Mouse (Mus musculus) embryonic facial prominence, embryonic 10.5 days (tissue): ENCODE measurements around the gene Nsd1. TPM values are rescaled to one million over a fixed set of nuclear protein-coding genes. Genes with fewer than 3 reads are reported as not detected.
A peak's percentile ranks its signal among the peaks of the same experiment; 100 is the strongest.

ENCODE experiments used
- DNase-seq: peaks from one replicate; pipeline ENCODE4 v3.0.0-alpha.2; 2017; ENCODE audit warnings: low spot score
- H3K27ac ChIP-seq: fragments of 300-500 bp; sonication (generic); replicated peaks from 2 replicates; pipeline ENCODE4 v1.5.1; 2016; ENCODE audit warnings: mild to moderate bottlenecking
- H3K27me3 ChIP-seq: fragments of 300-500 bp; sonication (generic); replicated peaks from 2 replicates; pipeline ENCODE4 v1.6.1; 2016; ENCODE audit warnings: low read depth, mild to moderate bottlenecking; ENCODE audit not compliant: poor library complexity, severe bottlenecking
- H3K36me3 ChIP-seq: fragments of 300-500 bp; sonication (generic); replicated peaks from 2 replicates; pipeline ENCODE4 v1.6.1; 2016; ENCODE audit warnings: mild to moderate bottlenecking, moderate library complexity
- H3K4me1 ChIP-seq: fragments of 300-500 bp; sonication (generic); 2 replicates; pipeline ENCODE4 v1.6.1; 2016
- H3K4me3 ChIP-seq: fragments of 300-500 bp; sonication (generic); 2 replicates; pipeline ENCODE4 v1.5.1; 2016; ENCODE audit warnings: mild to moderate bottlenecking, moderate library complexity
- H3K9me3 ChIP-seq: fragments of 300-500 bp; sonication (generic); 2 replicates; pipeline ENCODE4 v1.6.1; 2016; ENCODE audit warnings: mild to moderate bottlenecking
- WGBS: fragments of 180-500 bp; shearing (Covaris S2); methylation state at CpG from one replicate; pipeline ENCODE4 v1.1.7; 2016; 5-methylcytosine and 5-hydroxymethylcytosine counted together
- polyA plus RNA-seq: library from polyadenylated mRNA; unstranded; fragments of >200 nt; fragmentation: Nextera tagmentation; extraction: Ambion mirVana; gene quantifications from 2 replicates; pipeline ENCODE4 v1.2.1, GENCODE M21; 2016

Nsd1 gene
- polyA plus RNA-seq, 1 experiment from 2014 or later = 71.9 TPM

DNA sequence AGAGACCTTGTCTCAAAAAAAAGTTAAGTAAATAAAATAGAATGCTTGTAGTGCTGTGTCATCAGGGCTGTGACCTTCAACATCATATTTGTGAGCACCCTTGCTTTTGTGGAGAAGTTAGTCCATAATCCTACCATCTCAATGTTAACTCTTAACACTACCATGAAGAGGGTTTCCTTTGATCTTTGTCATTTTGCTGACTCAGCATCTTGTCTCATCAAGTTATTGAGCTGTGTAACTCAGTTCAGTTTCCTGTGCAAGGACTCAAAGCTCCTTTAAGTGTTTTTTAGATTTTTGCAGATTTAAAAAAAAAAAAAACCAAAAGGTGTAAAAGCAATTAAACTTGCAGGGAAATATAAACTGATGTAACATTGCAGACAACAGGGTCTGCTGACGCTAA is 87.2 kb downstream of the Nsd1 start:
- no peaks in the 10 kb centered on the region for H3K4me1 ChIP-seq
- no peaks in the 10 kb centered on the region for H3K9me3 ChIP-seq
- H3K27ac ChIP-seq = no peak overlapping the region
- H3K4me3 ChIP-seq = no peak overlapping the region
- peaks cover 99% of the 10 kb centered on the region for H3K36me3 ChIP-seq
- no peaks in the 10 kb centered on the region for H3K27me3 ChIP-seq
- 93% methylated on average over 1 of the region's 1 CpGs for WGBS
- no peak for DNase-seq

DNA sequence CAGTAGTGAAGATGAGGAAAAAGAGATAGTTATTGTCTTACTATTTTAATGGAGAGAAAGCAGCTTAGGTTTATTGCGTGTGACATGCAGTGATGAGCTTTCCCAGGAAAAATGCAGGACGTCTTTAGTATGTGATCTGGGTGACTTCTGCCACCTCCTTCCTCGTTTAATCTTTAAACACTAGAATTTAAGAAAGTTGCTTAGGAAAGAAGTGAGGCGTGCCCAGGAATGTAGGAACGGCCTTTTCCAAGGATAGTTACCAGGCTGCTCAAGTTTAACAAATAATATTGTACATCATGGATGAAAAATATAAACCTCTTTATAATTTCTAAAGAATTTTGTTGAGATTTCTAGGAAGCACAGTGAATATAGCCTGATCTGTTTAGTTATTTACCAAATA is 91.3 kb downstream of the Nsd1 start:
- no peak for DNase-seq
- H3K4me3 ChIP-seq = no peak overlapping the region
- H3K4me1 ChIP-seq = no peaks in the 10 kb centered on the region
- no peaks in the 10 kb centered on the region for H3K9me3 ChIP-seq
- H3K27ac ChIP-seq = no peak overlapping the region
- peaks cover 100% of the 10 kb centered on the region for H3K36me3 ChIP-seq
- 91% methylated on average over 5 of the region's 5 CpGs for WGBS
- H3K27me3 ChIP-seq = no peaks in the 10 kb centered on the region

DNA sequence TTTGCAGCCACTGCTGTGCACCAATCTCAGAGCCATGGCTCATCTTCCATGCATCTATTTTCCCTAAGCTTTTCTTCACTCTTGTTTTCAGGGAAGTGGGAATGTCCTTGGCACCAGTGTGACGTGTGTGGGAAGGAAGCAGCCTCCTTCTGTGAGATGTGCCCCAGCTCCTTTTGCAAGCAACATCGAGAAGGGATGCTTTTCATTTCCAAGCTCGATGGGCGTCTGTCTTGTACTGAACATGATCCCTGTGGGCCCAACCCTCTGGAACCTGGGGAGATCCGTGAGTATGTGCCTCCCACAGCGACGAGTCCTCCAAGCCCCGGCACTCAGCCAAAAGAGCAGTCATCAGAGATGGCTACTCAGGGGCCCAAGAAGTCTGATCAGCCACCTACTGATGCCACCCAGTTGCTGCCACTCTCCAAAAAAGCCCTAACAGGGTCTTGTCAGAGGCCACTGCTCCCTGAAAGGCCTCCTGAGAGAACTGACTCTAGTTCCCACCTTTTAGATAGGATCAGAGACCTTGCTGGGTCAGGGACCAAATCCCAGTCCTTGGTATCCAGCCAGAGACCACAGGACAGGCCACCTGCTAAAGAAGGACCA is 102.5 kb downstream of the Nsd1 start:
- Histone ChIP-seq H3K27me3 (no peaks in the 10 kb centered on the region), H3K4me3 (no peak overlapping the region), H3K4me1 (no peaks in the 10 kb centered on the region), H3K9me3 (no peaks in the 10 kb centered on the region), H3K36me3 (peaks cover 100% of the 10 kb centered on the region), H3K27ac (no peak overlapping the region)
- WGBS = 92% methylated on average over 8 of the region's 8 CpGs
- no peak for DNase-seq

DNA sequence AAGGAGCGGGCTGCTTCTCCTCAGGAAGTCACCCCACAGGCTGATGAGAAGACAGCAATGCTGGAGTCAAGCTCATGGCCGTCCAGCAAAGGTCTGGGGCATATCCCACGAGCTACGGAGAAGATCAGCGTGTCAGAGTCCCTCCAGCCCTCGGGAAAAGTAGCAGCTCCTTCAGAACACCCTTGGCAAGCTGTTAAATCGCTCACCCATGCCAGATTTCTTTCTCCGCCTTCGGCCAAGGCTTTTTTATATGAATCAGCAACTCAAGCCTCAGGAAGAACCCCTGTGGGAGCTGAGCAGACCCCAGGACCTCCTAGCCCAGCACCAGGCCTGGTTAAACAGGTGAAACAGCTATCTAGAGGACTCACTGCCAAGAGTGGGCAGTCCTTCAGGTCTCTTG is 103.5 kb downstream of the Nsd1 start:
- DNase-seq = no peak
- no peaks in the 10 kb centered on the region for H3K4me1 ChIP-seq
- no peak overlapping the region for H3K4me3 ChIP-seq
- no peak overlapping the region for H3K27ac ChIP-seq
- WGBS = 92% methylated on average over 9 of the region's 9 CpGs
- peaks cover 100% of the 10 kb centered on the region for H3K36me3 ChIP-seq
- H3K27me3 ChIP-seq = no peaks in the 10 kb centered on the region
- no peaks in the 10 kb centered on the region for H3K9me3 ChIP-seq

DNA sequence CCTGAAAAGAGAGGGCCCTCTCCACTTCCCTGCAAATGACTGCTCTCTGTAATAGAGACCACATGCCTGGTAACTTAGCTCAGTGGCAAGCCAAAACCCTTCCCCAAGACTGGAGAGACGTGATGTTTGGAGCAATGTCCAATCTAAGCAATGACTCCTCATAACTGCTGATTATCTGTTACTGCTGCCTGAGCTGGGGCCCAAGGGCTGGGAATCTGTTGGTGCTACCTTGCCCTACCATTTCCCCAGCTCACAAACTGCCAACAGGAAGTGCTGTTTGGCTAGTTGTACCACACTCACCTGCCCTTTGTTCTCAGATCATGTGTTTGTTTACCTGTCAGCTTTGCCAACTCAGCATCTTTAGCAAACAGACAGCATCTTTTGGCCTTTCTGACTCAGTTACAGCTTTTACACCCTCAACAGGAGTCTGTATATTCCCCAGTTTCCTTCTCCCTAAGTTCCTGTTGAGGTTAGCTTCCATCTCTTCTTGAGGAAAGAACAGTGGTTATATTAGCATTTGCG is 105.4 kb downstream of the Nsd1 start:
- H3K4me1 ChIP-seq = no peaks in the 10 kb centered on the region
- H3K4me3 ChIP-seq = no peak overlapping the region
- no peak overlapping the region for H3K27ac ChIP-seq
- H3K36me3 ChIP-seq = peaks cover 100% of the 10 kb centered on the region
- H3K27me3 ChIP-seq = no peaks in the 10 kb centered on the region
- DNase-seq = no peak
- 80% methylated on average over 2 of the region's 2 CpGs for WGBS
- H3K9me3 ChIP-seq = no peaks in the 10 kb centered on the region

DNA sequence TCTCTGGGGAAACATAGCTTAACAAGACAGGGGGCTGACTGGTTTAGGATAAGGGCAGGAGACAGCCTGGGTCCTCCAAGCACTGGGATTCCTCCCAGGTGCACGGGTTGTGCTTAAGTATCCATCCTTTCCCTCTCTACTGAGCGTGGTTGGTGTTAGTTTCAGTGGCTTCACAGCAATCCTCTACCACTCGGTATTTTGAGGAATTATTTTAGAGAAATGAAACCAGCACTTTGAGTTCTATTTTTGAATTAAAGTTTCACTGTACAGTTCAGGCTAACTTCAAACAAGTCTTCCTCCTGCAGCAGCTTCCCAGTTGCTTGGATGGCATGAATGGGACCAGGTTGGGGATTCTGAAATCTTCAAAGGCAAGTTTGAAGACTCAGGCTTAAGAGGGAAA is 108.8 kb downstream of the Nsd1 start:
- DNase-seq = no peak
- peaks cover 81% of the 10 kb centered on the region for H3K36me3 ChIP-seq
- H3K4me3 ChIP-seq = no peak overlapping the region
- WGBS = 86% methylated on average over 3 of the region's 3 CpGs
- H3K9me3 ChIP-seq = no peaks in the 10 kb centered on the region
- no peak overlapping the region for H3K27ac ChIP-seq
- H3K27me3 ChIP-seq = no peaks in the 10 kb centered on the region
- H3K4me1 ChIP-seq = peaks cover 26% of the 10 kb centered on the region

DNA sequence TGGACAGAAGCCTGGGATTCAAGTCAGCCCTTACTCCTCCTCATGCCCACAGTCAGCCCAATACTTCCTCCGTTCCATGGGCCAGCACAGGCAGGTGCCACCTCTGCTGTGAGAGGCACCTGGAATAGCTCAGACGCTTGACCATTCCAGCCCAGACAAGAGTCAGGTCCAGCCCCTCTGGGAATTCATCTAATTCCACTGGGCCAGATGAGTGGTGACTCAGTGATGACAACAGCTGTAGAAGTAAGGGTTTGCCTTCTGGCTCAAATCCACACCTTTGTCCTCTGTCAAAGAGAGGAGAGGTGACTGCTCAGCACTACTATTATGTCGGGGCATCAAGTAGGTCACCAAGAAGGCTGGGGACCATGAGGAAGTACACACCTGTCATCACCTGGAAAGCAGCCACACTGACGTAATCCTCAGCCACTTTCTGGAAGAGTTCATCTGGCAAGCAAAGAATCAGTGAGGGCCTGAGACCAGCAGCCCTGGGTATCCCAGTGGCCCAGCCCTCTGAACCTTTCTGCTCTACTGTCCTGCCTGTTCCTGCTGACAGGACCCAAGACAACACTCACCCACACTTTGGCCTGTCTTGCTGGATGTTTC is 110.5 kb downstream of the Nsd1 start, which contains the start of gene Prelid1:
Prelid1 (plus strand) TSS at position 570 of the 603 bp plus-strand sequence.
- Histone ChIP-seq H3K27ac (peak within 1 kb of the TSS; percentile 92), H3K4me1 (peaks cover 34% of the 10 kb centered on the region), H3K36me3 (peaks cover 81% of the 10 kb centered on the region), H3K27me3 (no peaks in the 10 kb centered on the region), H3K9me3 (no peaks in the 10 kb centered on the region), H3K4me3 (peak within 1 kb of the TSS; percentile 90)
- WGBS = 86% methylated on average over 4 of the region's 4 CpGs
- no peak for DNase-seq

DNA sequence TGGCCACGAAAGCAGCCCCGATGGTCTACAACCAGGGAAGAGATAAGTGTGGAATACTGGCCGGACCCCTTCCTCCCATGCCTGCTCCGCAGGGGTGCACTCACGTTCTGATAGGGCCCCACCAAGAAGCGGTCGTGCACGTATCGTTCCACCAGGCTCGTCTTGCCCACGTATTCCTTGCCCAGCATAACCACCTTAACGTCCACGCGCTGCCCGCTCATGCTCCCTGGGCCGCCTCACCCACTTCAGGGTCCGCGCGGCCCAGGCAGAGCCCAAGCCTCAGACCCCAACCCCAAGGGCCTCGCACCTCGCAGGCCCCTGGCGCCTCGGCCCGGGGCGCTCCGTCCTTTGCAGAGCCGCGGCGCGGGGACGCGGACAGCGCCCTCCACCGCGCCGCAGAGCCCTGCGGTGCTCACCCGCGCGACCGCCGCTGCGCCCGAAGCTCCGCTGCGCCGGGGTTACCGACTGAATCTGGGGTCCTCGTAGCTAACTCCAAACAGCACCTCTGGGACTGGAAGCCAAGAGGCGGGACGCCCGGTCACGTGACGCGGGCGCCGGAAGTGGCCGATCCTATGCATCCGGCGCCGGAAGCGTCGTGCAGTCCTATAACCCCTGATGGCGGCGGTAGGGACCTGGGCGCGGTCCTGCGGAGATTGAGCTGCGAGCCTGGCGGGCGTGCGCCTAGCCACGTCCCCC is 112.0 kb downstream of the Nsd1 start, which contains the start of gene Rab24:
Rab24 (minus strand) TSS at position 513 of the 696 bp plus-strand sequence.
- peak; percentile 93 for DNase-seq
- WGBS = under 1% methylated on average over 73 of the region's 73 CpGs
- no peaks in the 10 kb centered on the region for H3K9me3 ChIP-seq
- peak within 1 kb of the TSS; percentile 92 for H3K27ac ChIP-seq
- H3K4me1 ChIP-seq = peaks cover 34% of the 10 kb centered on the region
- peak within 1 kb of the TSS; percentile 90 for H3K4me3 ChIP-seq
- peaks cover 81% of the 10 kb centered on the region for H3K36me3 ChIP-seq
- H3K27me3 ChIP-seq = no peaks in the 10 kb centered on the region

DNA sequence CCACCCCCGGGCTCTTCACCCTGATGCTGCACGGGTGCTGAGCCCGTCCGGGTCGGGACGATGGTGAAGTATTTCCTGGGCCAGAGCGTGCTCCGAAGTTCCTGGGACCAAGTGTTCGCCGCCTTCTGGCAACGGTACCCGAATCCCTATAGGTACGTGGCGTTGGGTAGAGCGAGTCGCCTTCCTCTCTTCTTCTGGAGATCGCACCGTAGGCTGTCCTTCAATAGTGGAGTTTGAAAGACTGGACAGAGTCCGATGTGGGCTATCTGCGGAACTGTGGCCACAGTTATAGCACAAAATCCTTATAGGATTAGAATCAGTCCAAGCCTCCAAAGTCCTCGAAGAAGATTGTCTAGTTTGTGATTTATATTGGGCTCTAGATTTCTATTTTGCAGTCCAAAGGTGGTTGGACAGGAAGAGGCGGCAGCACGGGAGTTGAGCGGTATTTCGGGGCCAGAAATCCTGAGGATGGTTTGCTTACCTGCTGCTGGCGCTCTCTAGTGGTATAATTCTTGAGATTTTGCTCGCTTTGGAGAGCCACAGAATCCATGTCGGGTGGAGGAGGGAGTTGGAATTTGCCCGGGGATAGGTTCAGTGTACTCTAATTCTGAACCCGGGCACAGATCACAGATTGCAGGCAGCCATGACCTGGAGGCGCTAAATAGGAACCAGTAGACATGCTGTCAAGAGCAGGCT is 112.7 kb downstream of the Nsd1 start:
- DNase-seq = peak; percentile 54

DNA sequence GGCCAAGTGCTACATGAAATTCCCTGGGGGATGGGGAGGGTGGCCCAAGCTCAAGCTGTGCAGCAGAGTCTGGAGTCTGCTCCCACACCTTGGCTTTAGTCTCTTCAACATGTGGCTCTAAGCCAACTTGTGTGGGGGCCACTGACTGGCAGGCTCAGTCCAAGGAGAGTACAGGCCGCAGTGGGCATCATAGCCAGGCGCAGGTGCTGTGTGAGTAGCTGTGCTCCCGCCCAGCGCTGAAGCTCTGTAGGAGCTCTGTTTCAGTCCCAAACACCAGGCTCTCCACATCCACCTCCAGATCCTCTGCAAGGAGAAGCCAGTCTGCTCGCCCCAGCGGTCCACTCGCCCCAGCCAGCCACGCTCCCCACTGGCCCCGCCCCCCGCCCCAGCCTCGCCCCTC is 116.0 kb downstream of the Nsd1 start:
- no peak overlapping the region for H3K27ac ChIP-seq
- WGBS = 84% methylated on average over 11 of the region's 11 CpGs
- peaks cover 49% of the 10 kb centered on the region for H3K36me3 ChIP-seq
- peaks cover 10% of the 10 kb centered on the region; the same call in 1 of the 2 replicates for H3K27me3 ChIP-seq
- no peak for DNase-seq
- peaks cover 62% of the 10 kb centered on the region for H3K4me1 ChIP-seq
- H3K9me3 ChIP-seq = no peaks in the 10 kb centered on the region
- no peak overlapping the region for H3K4me3 ChIP-seq

More for the DNA sequence above, 112.7 kb downstream of the Nsd1 start:
- H3K27ac ChIP-seq = peak overlapping the region; percentile 92
- no peaks in the 10 kb centered on the region for H3K27me3 ChIP-seq
- H3K36me3 ChIP-seq = peaks cover 81% of the 10 kb centered on the region
- H3K4me3 ChIP-seq = peak overlapping the region; percentile 90
- H3K9me3 ChIP-seq = no peaks in the 10 kb centered on the region
- WGBS = 2% methylated on average over 31 of the region's 31 CpGs
- peaks cover 38% of the 10 kb centered on the region for H3K4me1 ChIP-seq

DNA sequence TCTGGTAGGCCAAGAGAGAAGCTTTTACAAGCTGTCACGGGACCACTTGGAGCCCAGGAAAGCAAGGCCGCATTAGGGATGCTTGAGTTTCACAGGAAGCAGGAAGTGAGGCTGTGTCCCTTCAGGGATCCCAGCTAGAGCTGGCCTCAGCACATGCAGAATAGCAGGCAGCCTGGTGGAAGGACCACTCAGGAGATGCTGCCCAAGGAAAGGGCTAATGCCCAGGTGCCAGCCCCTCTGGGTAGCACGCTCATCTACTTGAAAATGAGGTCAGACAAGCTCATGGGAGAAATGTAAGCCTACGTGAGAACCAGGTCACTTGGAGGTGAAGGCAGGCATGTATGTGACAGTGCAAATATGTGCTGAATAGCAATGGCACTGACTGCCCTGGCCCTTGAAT is 117.6 kb downstream of the Nsd1 start:
- H3K27ac ChIP-seq = peak overlapping the region; percentile 40; the same call in 1 of the 2 replicates
- H3K4me3 ChIP-seq = no peak overlapping the region

DNA sequence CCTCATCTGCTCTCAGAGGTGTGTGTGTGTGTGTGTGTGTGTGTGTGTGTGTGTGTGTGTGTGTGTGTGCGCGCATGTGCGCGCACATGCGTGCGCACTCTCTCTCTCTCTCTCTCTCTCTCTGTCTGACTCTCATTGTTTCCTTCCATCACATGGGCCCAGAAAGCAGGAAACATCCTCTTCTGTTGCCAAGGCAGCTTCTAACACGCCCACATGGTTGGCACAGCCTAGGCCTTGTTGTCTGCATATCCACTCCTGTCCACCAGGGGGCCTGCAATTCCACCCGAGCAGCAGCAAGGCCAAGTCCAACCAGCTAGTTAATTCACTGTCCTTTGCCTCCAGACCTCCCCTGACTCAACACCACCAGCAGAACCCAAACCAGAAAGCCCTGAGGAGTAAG is 118.1 kb downstream of the Nsd1 start:
- WGBS = 50% methylated on average over 8 of the region's 8 CpGs
- peaks cover 60% of the 10 kb centered on the region for H3K4me1 ChIP-seq
- peak; percentile 87 for DNase-seq
- peaks cover 45% of the 10 kb centered on the region for H3K36me3 ChIP-seq
- H3K27me3 ChIP-seq = peaks cover 10% of the 10 kb centered on the region; the same call in 1 of the 2 replicates
- no peaks in the 10 kb centered on the region for H3K9me3 ChIP-seq
- H3K27ac ChIP-seq = peak overlapping the region; percentile 51
- H3K4me3 ChIP-seq = peak overlapping the region; percentile 74; the same call in 1 of the 2 replicates

More for the DNA sequence above, 117.6 kb downstream of the Nsd1 start:
- peaks cover 10% of the 10 kb centered on the region; the same call in 1 of the 2 replicates for H3K27me3 ChIP-seq
- H3K36me3 ChIP-seq = peaks cover 45% of the 10 kb centered on the region
- H3K4me1 ChIP-seq = peaks cover 62% of the 10 kb centered on the region
- 58% methylated on average over 4 of the region's 4 CpGs for WGBS
- no peaks in the 10 kb centered on the region for H3K9me3 ChIP-seq
- DNase-seq = no peak
